Mouse (Mus musculus) ES-Bruce4 (cell line): ENCODE measurements around the gene Cer1.

Source experiments
- EP300 ChIP-seq: IDR thresholded peaks from 2 replicates; pipeline ENCODE4 v1.6.1; 2011; ENCODE audit warnings: low read depth, low read length; ENCODE audit not compliant: insufficient read depth
- POLR2A ChIP-seq: IDR thresholded peaks from one replicate; pipeline ENCODE4 v1.8.1; 2011; ENCODE audit warnings: low read length; ENCODE audit not compliant: insufficient read depth

DNA sequence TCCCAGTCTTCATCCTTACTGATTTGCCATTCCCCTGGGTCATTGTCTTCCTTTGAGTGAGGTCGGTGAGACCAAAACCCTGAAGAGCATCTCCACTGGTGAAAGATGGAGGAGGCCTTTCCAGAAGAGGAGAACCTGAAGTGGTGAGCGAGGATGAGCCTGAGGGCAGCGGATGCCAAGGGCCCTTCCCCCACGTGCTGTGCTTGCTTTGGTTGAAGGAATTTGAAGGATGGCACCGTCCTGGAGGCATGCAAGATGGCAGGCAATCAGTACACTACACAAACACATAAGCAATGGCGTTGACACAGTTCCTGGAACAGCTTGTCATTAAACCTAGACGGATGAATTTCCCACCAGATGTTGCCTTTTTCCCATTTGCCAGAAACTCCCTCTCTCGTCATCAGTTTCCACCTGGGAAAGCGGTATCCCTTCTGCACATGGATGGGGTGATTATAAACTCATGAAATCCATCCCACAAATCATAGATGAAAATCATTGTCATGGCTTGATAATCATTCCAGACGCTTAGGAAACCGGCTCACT is 29.7 kb upstream of the Cer1 start:
- TF ChIP-seq EP300: no peak
- no peak for TF ChIP-seq POLR2A
